Mouse (Mus musculus) myocyte (in vitro differentiated cells): ENCODE measurements around the gene A530016L24Rik. TPM values are rescaled to one million over a fixed set of nuclear protein-coding genes. Genes with fewer than 3 reads are reported as not detected.

ENCODE experiments used
- polyA plus RNA-seq: library from polyadenylated mRNA; unstranded; fragments of >200 nt; fragmentation: generic; extraction: Trizol; gene quantifications from one replicate; pipeline ENCODE4 v1.2.1, GENCODE M21; 2012; ENCODE audit warnings: missing spikeins

The A530016L24Rik gene
- polyA plus RNA-seq, 1 experiment, result 0.05 TPM

Other genes starting within 250 kb of the A530016L24Rik start
- 0.01 TPM for gene Tmem179, start 27.3 kb downstream of the A530016L24Rik start, polyA plus RNA-seq
- gene Inf2, start 99.3 kb downstream of the A530016L24Rik start, polyA plus RNA-seq, result 70.1 TPM
- 202 TPM for gene Adssl1, start 130.6 kb downstream of the A530016L24Rik start, polyA plus RNA-seq
- gene Siva1, start 155.2 kb downstream of the A530016L24Rik start, polyA plus RNA-seq, result 85.6 TPM
- 352 TPM for gene Akt1, start 185.4 kb downstream of the A530016L24Rik start, polyA plus RNA-seq
- 4.4 TPM for gene Zbtb42, start 189.4 kb downstream of the A530016L24Rik start, polyA plus RNA-seq
- gene Cep170b, start 231.0 kb downstream of the A530016L24Rik start, polyA plus RNA-seq, result 22.8 TPM